Mouse (Mus musculus): ENCODE measurements at regions not wholly inside any gene's neighbourhood (a gene's known extent, or its start where the extent isn't known, plus 50 kb on each side); places are given as distances from the start of the nearest gene placed in this dataset.

DNA sequence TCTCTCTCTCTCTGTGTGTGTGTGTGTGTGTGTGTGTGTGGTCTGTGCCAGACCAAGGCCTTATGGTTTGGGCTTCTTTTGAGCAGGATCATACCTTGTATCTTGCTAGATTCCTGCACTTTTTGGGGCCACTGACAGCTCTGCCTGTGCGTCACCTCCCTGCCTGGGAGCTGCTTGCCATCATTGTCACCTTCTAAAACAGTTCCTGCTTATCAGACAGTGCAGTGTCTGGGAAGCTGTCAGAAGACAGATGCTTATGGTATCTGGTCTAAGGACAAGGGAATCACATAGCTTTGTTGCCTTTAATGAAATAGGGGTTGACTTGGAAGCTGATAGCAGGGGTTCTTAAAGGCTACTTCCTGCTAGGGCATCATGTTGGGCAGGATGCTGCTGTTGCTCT, 114.1 kb upstream of the Spon1 start:
- 47% methylated on average over 1 of the region's 1 CpGs for WGBS
- ATAC-seq (ENCODE audit: low read depth) = no peak
- no peak overlapping the region for H3K27ac ChIP-seq (replicated peaks; ENCODE audit: low read depth, low read length)
- no peaks in the 10 kb centered on the region for H3K9me3 ChIP-seq (ENCODE audit: control insufficient read depth, low read length)
- H3K9ac ChIP-seq (ENCODE audit: low read depth, low read length) = no peak overlapping the region
- H3K4me3 ChIP-seq (ENCODE audit: low read depth, low read length) = no peak overlapping the region
- H3K4me2 ChIP-seq (ENCODE audit: low read depth, low read length) = no peak overlapping the region
- no peaks in the 10 kb centered on the region for H3K27me3 ChIP-seq (replicated peaks; ENCODE audit: control insufficient read depth, insufficient read depth, low read length)
- no peak for DNase-seq (ENCODE audit: low spot score)
- H3K36me3 ChIP-seq (ENCODE audit: control insufficient read depth, insufficient read depth, low read length) = no peaks in the 10 kb centered on the region
- H3K4me1 ChIP-seq (ENCODE audit: control insufficient read depth, insufficient read depth, low read length) = no peaks in the 10 kb centered on the region

DNA sequence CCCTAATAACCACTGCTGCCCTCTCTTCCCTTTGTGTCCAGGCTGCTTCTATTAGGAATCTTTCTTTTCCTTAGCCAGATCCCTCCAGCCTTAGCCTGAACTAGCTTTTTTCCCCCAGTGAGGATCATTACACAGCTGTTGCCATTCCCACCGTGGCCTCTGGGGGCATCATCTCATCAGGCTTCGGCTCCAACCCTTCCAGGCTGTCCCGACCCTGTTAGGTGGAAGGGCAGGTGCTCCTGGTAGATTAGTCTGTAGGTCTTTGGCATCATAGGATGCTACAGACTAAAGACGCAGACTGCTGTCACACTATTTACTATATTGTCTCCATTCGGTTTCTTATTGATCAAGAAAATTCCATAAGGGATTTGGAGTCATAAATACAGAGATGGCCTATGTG, 112.7 kb upstream of the Spon1 start:
- Histone ChIP-seq H3K36me3 (ENCODE audit: control insufficient read depth, insufficient read depth, low read length) (no peaks in the 10 kb centered on the region), H3K9me3 (ENCODE audit: control insufficient read depth, low read length) (no peaks in the 10 kb centered on the region), H3K9ac (ENCODE audit: low read depth, low read length) (no peak overlapping the region), H3K27me3 (replicated peaks; ENCODE audit: control insufficient read depth, insufficient read depth, low read length) (no peaks in the 10 kb centered on the region), H3K27ac (replicated peaks; ENCODE audit: low read depth, low read length) (no peak overlapping the region), H3K4me3 (ENCODE audit: low read depth, low read length) (no peak overlapping the region), H3K4me1 (ENCODE audit: control insufficient read depth, insufficient read depth, low read length) (no peaks in the 10 kb centered on the region), H3K4me2 (ENCODE audit: low read depth, low read length) (no peak overlapping the region)
- DNase-seq (ENCODE audit: low spot score) = peak; percentile 13
- WGBS = 21% methylated on average over 5 of the region's 5 CpGs
- no peak for ATAC-seq (ENCODE audit: low read depth)

DNA sequence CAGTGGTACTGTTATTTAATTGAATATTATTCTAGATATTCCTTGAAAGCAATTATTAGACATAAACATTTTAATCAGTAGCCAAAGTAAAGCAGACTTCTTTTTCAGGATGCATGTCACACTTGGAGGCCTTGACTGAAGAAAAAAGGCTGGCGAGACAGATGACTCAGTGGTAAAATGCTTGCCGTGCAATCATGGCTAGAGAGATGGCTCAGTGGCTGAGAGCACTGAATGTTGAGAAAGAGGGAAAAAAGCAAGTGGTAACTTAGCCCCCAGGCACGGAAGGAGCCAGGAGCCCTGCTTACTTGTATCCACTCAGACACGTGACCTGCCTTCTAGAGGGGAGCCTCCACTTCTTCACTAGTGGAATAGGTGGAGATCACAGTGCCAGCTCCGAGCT, 110.5 kb upstream of the Spon1 start:
- Histone ChIP-seq H3K4me2 (ENCODE audit: low read depth, low read length) (no peak overlapping the region), H3K27me3 (replicated peaks; ENCODE audit: control insufficient read depth, insufficient read depth, low read length) (no peaks in the 10 kb centered on the region), H3K9ac (ENCODE audit: low read depth, low read length) (no peak overlapping the region), H3K4me1 (ENCODE audit: control insufficient read depth, insufficient read depth, low read length) (no peaks in the 10 kb centered on the region), H3K27ac (replicated peaks; ENCODE audit: low read depth, low read length) (no peak overlapping the region), H3K4me3 (ENCODE audit: low read depth, low read length) (no peak overlapping the region), H3K36me3 (ENCODE audit: control insufficient read depth, insufficient read depth, low read length) (no peaks in the 10 kb centered on the region), H3K9me3 (ENCODE audit: control insufficient read depth, low read length) (no peaks in the 10 kb centered on the region)
- ATAC-seq (ENCODE audit: low read depth) (no peak), DNase-seq (ENCODE audit: low spot score) (no peak)
- WGBS = 68% methylated on average over 5 of the region's 5 CpGs

DNA sequence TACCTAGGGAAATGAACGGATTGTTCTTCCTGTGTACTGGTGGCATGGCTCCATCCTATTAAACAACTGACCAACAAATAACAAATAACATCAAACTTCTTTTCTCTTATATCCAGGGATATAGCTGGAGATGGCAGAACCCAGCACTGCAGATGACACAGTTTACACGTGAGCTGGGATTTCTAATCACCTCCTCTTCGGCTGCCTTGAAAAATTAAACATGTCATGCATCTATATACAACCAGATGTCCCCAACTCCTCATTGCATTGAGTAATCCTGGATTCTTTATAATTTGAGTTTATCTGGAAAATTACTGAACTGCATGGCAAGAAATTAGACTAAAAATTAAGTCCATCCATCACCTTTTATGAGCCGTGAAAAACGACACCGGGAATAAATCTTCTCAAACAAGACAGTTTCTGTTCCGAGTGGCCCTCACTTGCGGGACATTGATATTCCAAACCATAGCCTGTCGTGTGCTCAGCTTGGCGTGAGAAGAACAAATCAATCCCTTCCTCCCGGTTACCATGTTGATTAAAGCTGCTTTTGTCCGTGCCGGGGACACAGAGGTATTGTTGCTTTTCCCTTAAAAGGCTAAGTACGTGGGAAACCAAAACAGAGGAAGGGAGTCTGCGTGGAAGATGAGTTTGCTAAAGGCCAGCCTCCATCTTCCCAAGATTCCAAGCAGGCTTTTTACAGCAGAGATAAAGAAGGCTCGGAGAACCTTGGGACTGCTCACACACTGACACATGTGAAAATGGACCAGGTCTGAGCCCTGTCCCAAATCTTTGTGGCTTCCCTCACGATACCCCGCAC, 92.8 kb upstream of the Spon1 start:
- Histone ChIP-seq H3K4me1 (ENCODE audit: control insufficient read depth, insufficient read depth, low read length) (no peaks in the 10 kb centered on the region), H3K9ac (ENCODE audit: low read depth, low read length) (no peak overlapping the region), H3K27ac (replicated peaks; ENCODE audit: low read depth, low read length) (no peak overlapping the region), H3K4me2 (ENCODE audit: low read depth, low read length) (no peak overlapping the region), H3K4me3 (ENCODE audit: low read depth, low read length) (no peak overlapping the region), H3K36me3 (ENCODE audit: control insufficient read depth, insufficient read depth, low read length) (no peaks in the 10 kb centered on the region), H3K9me3 (ENCODE audit: control insufficient read depth, low read length) (0 out of 2 replicates have a peak, but pooled peaks cover 7% of the 10 kb centered on the region), H3K27me3 (replicated peaks; ENCODE audit: control insufficient read depth, insufficient read depth, low read length) (no peaks in the 10 kb centered on the region)
- no peak for ATAC-seq (ENCODE audit: low read depth)
- WGBS = 61% methylated on average over 18 of the region's 18 CpGs
- no peak for DNase-seq (ENCODE audit: low spot score)

DNA sequence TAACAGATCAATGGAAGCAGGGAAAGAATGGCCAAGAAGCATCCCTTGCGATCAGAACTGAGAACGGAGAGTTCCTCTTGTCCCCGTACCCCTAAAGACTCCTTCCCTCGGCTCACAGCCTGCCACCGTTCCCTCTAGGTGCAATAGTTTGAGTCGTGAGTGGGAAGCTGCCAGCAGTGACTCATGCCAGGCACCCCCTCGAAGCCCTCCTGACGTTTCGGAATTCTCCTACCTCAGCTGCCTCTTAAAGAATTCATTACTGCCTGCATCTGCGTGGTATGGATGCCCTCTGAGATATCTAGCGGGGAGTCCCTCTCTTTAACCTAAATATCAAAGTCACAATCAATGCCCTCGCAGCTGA, 92.2 kb upstream of the Spon1 start:
- Histone ChIP-seq H3K9ac (ENCODE audit: low read depth, low read length) (no peak overlapping the region), H3K4me1 (ENCODE audit: control insufficient read depth, insufficient read depth, low read length) (no peaks in the 10 kb centered on the region), H3K27me3 (replicated peaks; ENCODE audit: control insufficient read depth, insufficient read depth, low read length) (no peaks in the 10 kb centered on the region), H3K27ac (replicated peaks; ENCODE audit: low read depth, low read length) (no peak overlapping the region), H3K4me2 (ENCODE audit: low read depth, low read length) (no peak overlapping the region), H3K4me3 (ENCODE audit: low read depth, low read length) (no peak overlapping the region), H3K36me3 (ENCODE audit: control insufficient read depth, insufficient read depth, low read length) (no peaks in the 10 kb centered on the region), H3K9me3 (ENCODE audit: control insufficient read depth, low read length) (0 out of 2 replicates have a peak, but pooled peaks cover 7% of the 10 kb centered on the region)
- DNase-seq (ENCODE audit: low spot score) (no peak), ATAC-seq (ENCODE audit: low read depth) (no peak)
- WGBS = 72% methylated on average over 12 of the region's 12 CpGs

DNA sequence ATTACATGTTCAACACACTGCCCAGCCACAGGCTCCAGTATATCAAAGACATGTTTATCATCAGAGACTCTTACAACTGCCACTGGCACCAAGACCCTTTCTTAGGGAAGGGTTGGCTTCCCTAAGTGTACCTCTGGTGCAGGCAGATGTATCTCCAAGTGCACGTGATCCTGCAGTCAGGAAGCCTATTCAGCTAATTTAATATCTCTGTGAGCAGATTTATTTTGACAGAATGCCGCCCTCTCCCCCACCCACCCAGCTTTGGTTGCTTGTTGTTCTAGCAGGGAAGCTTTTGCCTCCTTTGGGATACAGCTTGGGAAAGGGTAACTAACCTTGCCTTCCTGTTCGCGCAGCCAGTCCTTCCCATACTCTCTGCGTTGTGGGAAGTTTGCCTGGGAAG, 83.5 kb upstream of the Spon1 start:
- Histone ChIP-seq H3K27me3 (replicated peaks; ENCODE audit: control insufficient read depth, insufficient read depth, low read length) (no peaks in the 10 kb centered on the region), H3K4me2 (ENCODE audit: low read depth, low read length) (no peak overlapping the region), H3K4me3 (ENCODE audit: low read depth, low read length) (no peak overlapping the region), H3K9ac (ENCODE audit: low read depth, low read length) (no peak overlapping the region), H3K27ac (replicated peaks; ENCODE audit: low read depth, low read length) (no peak overlapping the region), H3K4me1 (ENCODE audit: control insufficient read depth, insufficient read depth, low read length) (no peaks in the 10 kb centered on the region), H3K36me3 (ENCODE audit: control insufficient read depth, insufficient read depth, low read length) (no peaks in the 10 kb centered on the region), H3K9me3 (ENCODE audit: control insufficient read depth, low read length) (0 out of 2 replicates have a peak, but pooled peaks cover under 1% of the 10 kb centered on the region)
- ATAC-seq (ENCODE audit: low read depth) (no peak), DNase-seq (ENCODE audit: low spot score) (no peak)
- WGBS = 77% methylated on average over 5 of the region's 5 CpGs

DNA sequence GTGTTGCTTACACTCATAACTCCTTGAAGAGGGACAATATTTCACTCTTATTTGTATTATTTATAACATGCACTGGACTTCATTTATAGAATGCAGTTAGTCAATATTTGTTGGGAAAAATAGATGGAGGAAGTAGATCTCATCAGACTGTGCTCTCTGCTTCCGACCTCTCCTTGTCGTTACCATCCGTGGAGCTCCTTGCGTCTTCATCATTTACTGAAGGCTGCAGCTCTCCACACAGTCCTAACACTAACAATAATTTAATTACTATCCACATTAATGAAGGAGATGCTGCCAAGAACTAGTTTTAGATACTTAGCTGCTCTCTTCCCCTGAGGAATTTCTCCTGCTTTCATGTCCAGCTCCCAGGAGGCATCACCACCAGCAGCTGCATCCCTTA, 80.4 kb upstream of the Spon1 start:
- no peak overlapping the region for H3K9ac ChIP-seq (ENCODE audit: low read depth, low read length)
- H3K4me1 ChIP-seq (ENCODE audit: control insufficient read depth, insufficient read depth, low read length) = no peaks in the 10 kb centered on the region
- DNase-seq (ENCODE audit: low spot score) (no peak), ATAC-seq (ENCODE audit: low read depth) (no peak)
- H3K27me3 ChIP-seq (replicated peaks; ENCODE audit: control insufficient read depth, insufficient read depth, low read length) = no peaks in the 10 kb centered on the region
- H3K27ac ChIP-seq (replicated peaks; ENCODE audit: low read depth, low read length) = no peak overlapping the region
- whole genome bisulfite sequencing = 86% methylated on average over 4 of the region's 4 CpGs
- H3K4me2 ChIP-seq (ENCODE audit: low read depth, low read length) = no peak overlapping the region
- H3K36me3 ChIP-seq (ENCODE audit: control insufficient read depth, insufficient read depth, low read length) = no peaks in the 10 kb centered on the region
- no peak overlapping the region for H3K4me3 ChIP-seq (ENCODE audit: low read depth, low read length)
- no peaks in the 10 kb centered on the region for H3K9me3 ChIP-seq (ENCODE audit: control insufficient read depth, low read length)

DNA sequence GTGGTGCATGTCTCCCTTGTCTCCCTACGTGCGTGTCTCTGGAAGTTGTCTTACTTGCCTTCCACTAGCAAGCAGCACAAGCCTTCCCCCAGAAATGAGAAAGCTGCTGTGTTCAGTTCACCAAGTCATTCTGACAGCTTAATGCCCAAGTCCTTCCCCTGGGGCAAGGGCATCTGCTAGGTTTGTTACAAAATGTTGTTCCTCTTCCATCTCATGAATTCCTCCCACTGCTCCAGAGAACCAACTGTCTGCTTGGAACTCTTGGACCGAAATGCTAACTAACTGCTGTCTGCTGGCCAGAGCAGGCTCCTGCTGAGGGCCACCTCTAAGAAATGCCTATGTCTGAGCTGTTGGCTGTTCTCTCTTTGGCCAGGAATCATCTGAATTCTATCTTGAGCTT, 79.3 kb upstream of the Spon1 start:
- Histone ChIP-seq H3K9ac (ENCODE audit: low read depth, low read length) (no peak overlapping the region), H3K4me2 (ENCODE audit: low read depth, low read length) (no peak overlapping the region), H3K27me3 (replicated peaks; ENCODE audit: control insufficient read depth, insufficient read depth, low read length) (no peaks in the 10 kb centered on the region), H3K9me3 (ENCODE audit: control insufficient read depth, low read length) (no peaks in the 10 kb centered on the region), H3K36me3 (ENCODE audit: control insufficient read depth, insufficient read depth, low read length) (no peaks in the 10 kb centered on the region), H3K4me3 (ENCODE audit: low read depth, low read length) (no peak overlapping the region), H3K4me1 (ENCODE audit: control insufficient read depth, insufficient read depth, low read length) (no peaks in the 10 kb centered on the region), H3K27ac (replicated peaks; ENCODE audit: low read depth, low read length) (no peak overlapping the region)
- 58% methylated on average over 3 of the region's 3 CpGs for WGBS
- DNase-seq (ENCODE audit: low spot score) (no peak), ATAC-seq (ENCODE audit: low read depth) (no peak)

DNA sequence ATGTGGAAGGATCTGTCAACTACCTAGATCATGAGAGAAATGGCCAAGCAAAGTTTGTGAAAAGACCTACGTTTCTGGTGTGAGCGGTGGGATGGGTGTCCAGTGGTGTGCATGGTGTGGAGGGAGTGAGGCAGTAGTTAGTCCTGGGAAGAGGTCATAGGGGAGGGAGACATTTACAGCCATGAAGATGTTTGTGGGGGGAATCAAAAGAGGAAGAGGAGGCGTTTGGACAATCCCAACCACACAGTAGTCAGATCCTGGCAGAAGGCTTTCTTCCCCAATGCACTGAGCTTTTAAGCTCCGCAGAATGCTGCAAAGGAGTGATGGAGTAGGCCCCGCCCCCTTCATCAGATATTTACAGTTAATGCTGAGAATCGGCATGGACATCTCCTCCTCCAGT, 78.2 kb upstream of the Spon1 start:
- ATAC-seq (ENCODE audit: low read depth) (no peak), DNase-seq (ENCODE audit: low spot score) (no peak)
- Histone ChIP-seq H3K4me3 (ENCODE audit: low read depth, low read length) (no peak overlapping the region), H3K36me3 (ENCODE audit: control insufficient read depth, insufficient read depth, low read length) (no peaks in the 10 kb centered on the region), H3K27ac (replicated peaks; ENCODE audit: low read depth, low read length) (no peak overlapping the region), H3K27me3 (replicated peaks; ENCODE audit: control insufficient read depth, insufficient read depth, low read length) (no peaks in the 10 kb centered on the region), H3K4me2 (ENCODE audit: low read depth, low read length) (no peak overlapping the region), H3K4me1 (ENCODE audit: control insufficient read depth, insufficient read depth, low read length) (no peaks in the 10 kb centered on the region), H3K9me3 (ENCODE audit: control insufficient read depth, low read length) (no peaks in the 10 kb centered on the region), H3K9ac (ENCODE audit: low read depth, low read length) (no peak overlapping the region)
- 74% methylated on average over 6 of the region's 6 CpGs for WGBS

All from embryonic facial prominence, embryonic 14.5 days (tissue).